Mouse (Mus musculus): ENCODE measurements around the gene Dmp1.

The Dmp1 gene

GRCm38 (mm10) chr5:104261908-104262461 is 59.6 kb downstream of the Dmp1 start:
- no peak for DNase-seq (ENCODE audit: extremely low read depth, low read depth)

- DNase-seq (ENCODE audit: extremely low read depth, low read depth): no peak
These were observed 60.8 kb downstream of the Dmp1 start for GRCm38 (mm10) chr5:104263014-104263776.
